8 mouse cellular contexts compared by ENCODE assay signal in the genomic region with DNA sequence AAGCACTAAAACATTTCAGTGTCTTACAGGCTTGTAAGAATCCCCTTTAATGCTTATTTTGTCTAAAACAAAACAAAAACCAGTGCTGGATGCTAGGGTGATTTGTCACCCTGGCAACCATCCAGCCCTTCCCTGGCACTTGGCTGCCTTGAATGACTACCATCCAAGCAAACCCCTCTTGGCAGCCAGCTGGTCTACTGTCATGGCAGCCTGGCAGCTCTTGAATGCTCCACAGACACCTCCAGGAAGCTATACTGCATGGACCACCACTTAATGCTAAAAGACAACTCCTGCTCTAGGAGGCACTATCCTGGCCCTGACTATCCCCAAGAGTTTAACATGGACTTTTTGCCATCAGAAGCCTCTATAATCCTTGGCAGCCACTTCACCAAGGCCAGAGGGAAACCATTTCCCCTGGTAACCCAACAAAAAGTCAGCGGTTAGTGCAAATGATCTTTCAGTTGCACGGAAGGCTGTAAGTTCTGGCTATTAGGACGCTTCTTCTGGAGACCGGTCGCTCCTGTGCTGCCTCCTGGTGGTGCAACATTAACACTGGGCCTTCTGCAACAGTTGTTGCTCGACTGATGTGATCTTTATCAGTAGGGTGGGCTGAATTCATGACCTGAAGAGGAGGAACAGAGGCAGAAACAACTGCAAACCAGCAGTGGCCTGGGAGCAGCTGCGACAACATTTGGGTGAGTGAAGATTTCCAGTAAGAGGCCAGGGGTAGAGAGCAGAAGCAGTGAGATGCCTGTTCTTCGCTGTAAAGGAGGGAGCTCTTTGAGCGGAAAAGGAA. TPM values are rescaled to one million over a fixed set of nuclear protein-coding genes. Genes with fewer than 3 reads are reported as not detected.
DNase-seq lines count a peak whose midpoint lies in the region; ATAC-seq lines count a peak whose summit lies in the region.

No protein-coding gene starts in this region.

- no peaks in the 10 kb centered on the region for H3K27me3 ChIP-seq in embryonic facial prominence, embryonic 10.5 days (replicated peaks; ENCODE audit: low read depth, poor library complexity, severe bottlenecking)
- no peaks in the 10 kb centered on the region for H3K27me3 ChIP-seq in midbrain, embryonic 16.5 days (ENCODE audit: control insufficient read depth, insufficient read depth, low read depth, low read length)

- peaks cover 3% of the 10 kb centered on the region; the same call in 1 of the 2 replicates for H3K36me3 ChIP-seq in embryonic facial prominence, embryonic 10.5 days (replicated peaks)
- H3K36me3 ChIP-seq in midbrain, embryonic 16.5 days (ENCODE audit: control insufficient read depth, insufficient read depth, low read length) = no peaks in the 10 kb centered on the region

- WGBS in embryonic facial prominence, embryonic 10.5 days = 13% methylated on average over 9 of the region's 9 CpGs
- 10% methylated on average over 9 of the region's 9 CpGs for WGBS in midbrain, embryonic 16.5 days

- DNase-seq in A20 (ENCODE audit: low read depth, low spot score) (peak; percentile 87), liver (peak; percentile 82)
- peak; percentile 59 to 60 for DNase-seq in adrenal gland, adult 18-20 months (ENCODE audit: low spot score in 2 of 2)
- peak; percentile 79 for DNase-seq in embryonic facial prominence, embryonic 10.5 days (ENCODE audit: low spot score)
- DNase-seq in heart, adult 8-10 months (ENCODE audit: low spot score) = peak; percentile 54
- DNase-seq in kidney, adult 18-20 months = peak; percentile 70
- DNase-seq in spleen, postnatal 4 days (ENCODE audit: low spot score in 2 of 2) = peak; percentile 77 to 90

- peak; percentile 43 for ATAC-seq in midbrain, embryonic 16.5 days

- peaks cover 30% of the 10 kb centered on the region for H3K4me1 ChIP-seq in embryonic facial prominence, embryonic 10.5 days
- peaks cover 26% of the 10 kb centered on the region for H3K4me1 ChIP-seq in midbrain, embryonic 16.5 days (ENCODE audit: control insufficient read depth, insufficient read depth, low read length)

- H3K9ac ChIP-seq in midbrain, embryonic 16.5 days (ENCODE audit: low read depth, low read length) = peak overlapping the region; percentile 48

- peak overlapping the region; percentile 73 for H3K4me2 ChIP-seq in midbrain, embryonic 16.5 days (ENCODE audit: low read length)

- peak overlapping the region; percentile 88 for H3K27ac ChIP-seq in embryonic facial prominence, embryonic 10.5 days (replicated peaks)
- H3K27ac ChIP-seq in midbrain, embryonic 16.5 days (ENCODE audit: low read length) = peak overlapping the region; percentile 54; the same call in 1 of the 2 replicates

- peaks cover 6% of the 10 kb centered on the region; the same call in 1 of the 2 replicates for H3K9me3 ChIP-seq in embryonic facial prominence, embryonic 10.5 days
- no peaks in the 10 kb centered on the region for H3K9me3 ChIP-seq in midbrain, embryonic 16.5 days (replicated peaks; ENCODE audit: control insufficient read depth, low read length, poor library complexity, severe bottlenecking)

- peak overlapping the region; percentile 94 for H3K4me3 ChIP-seq in embryonic facial prominence, embryonic 10.5 days
- peak overlapping the region; percentile 93 for H3K4me3 ChIP-seq in midbrain, embryonic 16.5 days (ENCODE audit: low read depth, low read length)

RNA-seq across cellular contexts. Expression of a gene that starts 1.0 kb away (rescaled TPM):
- total RNA-seq in adrenal gland, adult 18-20 months (2021) = 100 to 1,000 TPM in 1 of 2 experiments, 10 to 100 TPM in 1; 98.0 to 114 TPM
- polyA plus RNA-seq in embryonic facial prominence, embryonic 10.5 days (2016; fragmentation: Nextera tagmentation; extraction: Ambion mirVana) = 171 and 181 TPM in 2 replicates
- total RNA-seq in heart, adult 8-10 months (2022) = 10 to 100 TPM; 31.1 to 33.6 (median 32.1) TPM
- polyA plus RNA-seq in midbrain, embryonic 16.5 days (2015; fragmentation: Nextera tagmentation; extraction: Ambion mirVana) = 69.8 and 72.4 TPM in 2 replicates

RNA-seq across cellular contexts. Expression of a gene that starts 10.8 kb away (rescaled TPM):
- total RNA-seq in adrenal gland, adult 18-20 months (2021) = 10 to 100 TPM; 21.3 to 22.9 TPM
- polyA plus RNA-seq in embryonic facial prominence, embryonic 10.5 days (2016; fragmentation: Nextera tagmentation; extraction: Ambion mirVana) = 16.6 TPM in 2 replicates
- total RNA-seq in heart, adult 8-10 months (2022) = 10 to 100 TPM; 24.0 to 34.6 (median 31.8) TPM
- polyA plus RNA-seq in midbrain, embryonic 16.5 days (2015; fragmentation: Nextera tagmentation; extraction: Ambion mirVana) = 10.2 and 12.1 TPM in 2 replicates

RNA-seq across cellular contexts. Expression of a gene that starts 39.3 kb away (rescaled TPM):
- total RNA-seq in adrenal gland, adult 18-20 months (2021) = not detected
- polyA plus RNA-seq in embryonic facial prominence, embryonic 10.5 days (2016; fragmentation: Nextera tagmentation; extraction: Ambion mirVana) = 0.03 and 0.06 TPM in 2 replicates
- not detected for total RNA-seq in heart, adult 8-10 months (2022)
- polyA plus RNA-seq in midbrain, embryonic 16.5 days (2015; fragmentation: Nextera tagmentation; extraction: Ambion mirVana) = 0.03 and 0.07 TPM in 2 replicates

Comparison
In these comparisons a context has a peak if more than half of its experiments do, and no peak if none do; other contexts are left out.
1. Peak in every context shown above with its lines: DNase-seq, ATAC-seq, H3K4me3 ChIP-seq and H3K27ac ChIP-seq.